Mouse (Mus musculus) bone marrow, adult 2 months (tissue): ENCODE data around the gene Ski.

Experiments used
- CTCF ChIP-seq: fragments of 200-500 bp; IDR thresholded peaks from 2 replicates; pipeline ENCODE4 v1.5.1; 2011; ENCODE audit warnings: low read length, control low read depth; ENCODE audit not compliant: control insufficient read depth, insufficient read depth
- POLR2A ChIP-seq: fragments of 200-500 bp; IDR thresholded peaks from 2 replicates; pipeline ENCODE4 v1.6.1; 2011; ENCODE audit warnings: low read depth, mild to moderate bottlenecking, control low read depth, low read length, borderline replicate concordance; ENCODE audit not compliant: control insufficient read depth

- TF ChIP-seq POLR2A (no peak), CTCF (no peak)
Observed at GRCm38 (mm10) chr4:155267047-155267543, 44.7 kb upstream of the Ski start.
